Mouse (Mus musculus) embryonic fibroblast, embryonic 13.5 days (primary cell): ENCODE measurements around the gene Sparcl1.

Experiments
- CTCF ChIP-seq: IDR thresholded peaks from 2 replicates; pipeline ENCODE4 v1.5.1; 2011; ENCODE audit warnings: mild to moderate bottlenecking, control low read depth, low read length, moderate library complexity, borderline replicate concordance; ENCODE audit not compliant: insufficient read depth
- POLR2A ChIP-seq: IDR thresholded peaks from 2 replicates; pipeline ENCODE4 v1.6.1; 2011; ENCODE audit warnings: low read depth, mild to moderate bottlenecking, control low read depth, low read length, moderate library complexity

DNA sequence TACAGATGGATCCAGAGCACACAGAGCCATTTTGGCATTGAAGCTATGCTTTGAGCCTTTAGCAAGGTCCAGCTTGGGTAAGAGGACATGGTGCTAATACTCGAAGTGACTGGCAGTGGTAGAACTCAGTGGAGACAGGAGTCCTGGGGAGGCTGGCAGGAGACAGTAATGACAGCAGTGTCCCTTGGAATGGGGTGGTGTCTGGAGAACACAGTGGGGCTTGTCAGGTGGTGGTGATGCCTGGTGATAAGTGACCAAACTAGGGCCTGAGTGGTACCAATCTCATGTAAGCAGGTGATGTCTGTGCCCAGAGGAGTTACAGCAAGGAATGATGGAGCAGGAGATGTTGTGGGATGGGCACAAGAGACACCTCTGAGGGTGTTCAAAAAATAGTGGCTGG is 13.8 kb upstream of the Sparcl1 start:
- TF ChIP-seq CTCF (no peak), POLR2A (no peak)
